Mouse (Mus musculus) hindbrain, postnatal 0 days (tissue): ENCODE data around the gene Ppp1r21. TPM values are rescaled to one million over a fixed set of nuclear protein-coding genes. Genes with fewer than 3 reads are reported as not detected.

Experiments used
- ATAC-seq: fragments of 200-750 bp; cut with Nextera tagmentation; 2 replicates; pipeline ENCODE4 v1.8.0; 2017; ENCODE audit warnings: mild to moderate bottlenecking, moderate TSS enrichment, moderate library complexity
- DNase-seq: peaks from one replicate; pipeline ENCODE4 v3.0.0-alpha.2; 2015; ENCODE audit warnings: low spot score
- H3K27ac ChIP-seq: fragments of 300-500 bp; sonication (generic); 2 replicates; pipeline ENCODE4 v1.5.1; 2014; ENCODE audit warnings: mild to moderate bottlenecking
- H3K27me3 ChIP-seq: fragments of 300-500 bp; sonication (generic); 2 replicates; pipeline ENCODE4 v1.6.1; 2014; ENCODE audit warnings: low read length, mixed read lengths; ENCODE audit not compliant: insufficient read depth
- H3K36me3 ChIP-seq: fragments of 300-500 bp; sonication (generic); 2 replicates; pipeline ENCODE4 v1.6.1; 2014; ENCODE audit warnings: low read length, mixed read lengths; ENCODE audit not compliant: insufficient read depth
- H3K4me1 ChIP-seq: fragments of 300-500 bp; sonication (generic); 2 replicates; pipeline ENCODE4 v1.6.1; 2014; ENCODE audit warnings: antibody characterized with exemption, low read length, mixed read lengths; ENCODE audit not compliant: insufficient read depth
- H3K4me2 ChIP-seq: fragments of 300-500 bp; sonication (generic); 2 replicates; pipeline ENCODE4 v1.6.1; 2014; ENCODE audit warnings: low read depth, mild to moderate bottlenecking, low read length, moderate library complexity, mixed read lengths
- H3K4me3 ChIP-seq: fragments of 300-500 bp; sonication (generic); 2 replicates; pipeline ENCODE4 v1.5.1; 2014; ENCODE audit warnings: low read length
- H3K9ac ChIP-seq: fragments of 300-500 bp; sonication (generic); replicated peaks from 2 replicates; pipeline ENCODE4 v1.6.1; 2014; ENCODE audit warnings: mild to moderate bottlenecking, low read length, moderate library complexity, mixed read lengths
- H3K9me3 ChIP-seq: fragments of 300-500 bp; sonication (generic); 2 replicates; pipeline ENCODE4 v1.6.1; 2016; ENCODE audit warnings: low read length, mixed read lengths
- CTCF ChIP-seq: IDR thresholded peaks from 2 replicates; pipeline ENCODE4 v1.5.1; 2016; ENCODE audit warnings: antibody characterized with exemption, control low read depth, low read depth
- WGBS: fragments of 180-500 bp; shearing (Covaris S2); extraction: QIAGEN DNeasy Blood & Tissue Kit; methylation state at CpG from one replicate; pipeline ENCODE4 v1.1.7; 2014; 5-methylcytosine and 5-hydroxymethylcytosine counted together
- polyA plus RNA-seq: library from polyadenylated mRNA; unstranded; fragments of >200 nt; fragmentation: Nextera tagmentation; extraction: Ambion mirVana; gene quantifications from 2 replicates; pipeline ENCODE4 v1.2.1, GENCODE M21; 2015
- total RNA-seq: library from RNA; depleted of rRNA; stranded (reverse); fragments of >200 nt; gene quantifications from 2 replicates; pipeline ENCODE4 v1.2.3, GENCODE M21; 2014

Ppp1r21 gene
- total and polyA plus RNA-seq, 2 experiments from 2014 or later = 32.2 to 43.7 TPM

DNA sequence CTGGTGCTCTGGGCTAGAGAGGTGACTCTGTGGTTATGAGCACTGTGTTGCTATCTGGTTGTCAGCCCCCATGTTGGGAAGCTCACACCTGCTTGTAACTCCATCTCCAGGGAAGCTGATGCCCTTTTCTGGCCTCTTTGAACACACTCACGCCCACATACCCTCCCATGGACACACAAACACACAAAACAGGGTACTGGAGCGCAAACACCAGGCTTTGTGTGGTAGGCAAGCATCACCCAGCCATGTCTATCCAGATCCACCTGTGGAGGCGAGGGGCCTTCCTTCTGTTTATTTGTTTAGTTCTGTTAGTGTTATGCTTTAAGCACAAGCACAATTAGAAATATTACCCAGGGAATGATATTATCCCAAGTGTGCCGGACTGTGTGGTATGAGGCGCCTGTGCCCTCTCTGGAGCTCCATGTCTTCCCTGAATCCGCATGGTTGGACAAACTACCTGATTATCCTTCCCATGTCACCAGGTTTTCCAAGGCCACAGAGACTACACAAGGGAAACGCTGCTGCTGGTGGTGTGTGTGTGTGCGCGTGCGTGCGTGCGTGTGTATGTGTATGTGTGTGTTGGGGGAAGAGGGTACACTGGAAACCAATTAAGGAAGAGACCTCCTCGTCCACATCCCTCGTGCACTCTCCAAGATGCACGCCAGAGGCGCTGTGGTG is 66.8 kb downstream of the Ppp1r21 start:
- H3K9me3 ChIP-seq = no peaks in the 10 kb centered on the region
- H3K4me1 ChIP-seq = no peaks in the 10 kb centered on the region; the same call in 1 of the 2 replicates
- ATAC-seq (peak; percentile 3; the same call in 1 of the 2 replicates), DNase-seq (peak; percentile 90)
- H3K9ac ChIP-seq = no peak overlapping the region; the same call in 1 of the 2 replicates
- WGBS = 33% methylated on average over 16 of the region's 16 CpGs
- peak overlapping the region; percentile 77 for H3K4me2 ChIP-seq
- peak; percentile 92 for TF ChIP-seq CTCF
- H3K4me3 ChIP-seq = peak overlapping the region; percentile 57
- H3K36me3 ChIP-seq = no peaks in the 10 kb centered on the region
- H3K27ac ChIP-seq = peak overlapping the region; percentile 67; the same call in 1 of the 2 replicates
- no peaks in the 10 kb centered on the region for H3K27me3 ChIP-seq

GRCm38 (mm10) chr17:88597222-88598055 is 67.5 kb downstream of the Ppp1r21 start, which contains the start of gene Ston1:
Gene Ston1, plus strand, starts transcription at chr17:88597684.
- WGBS = under 1% methylated on average over 38 of the region's 41 CpGs

DNA sequence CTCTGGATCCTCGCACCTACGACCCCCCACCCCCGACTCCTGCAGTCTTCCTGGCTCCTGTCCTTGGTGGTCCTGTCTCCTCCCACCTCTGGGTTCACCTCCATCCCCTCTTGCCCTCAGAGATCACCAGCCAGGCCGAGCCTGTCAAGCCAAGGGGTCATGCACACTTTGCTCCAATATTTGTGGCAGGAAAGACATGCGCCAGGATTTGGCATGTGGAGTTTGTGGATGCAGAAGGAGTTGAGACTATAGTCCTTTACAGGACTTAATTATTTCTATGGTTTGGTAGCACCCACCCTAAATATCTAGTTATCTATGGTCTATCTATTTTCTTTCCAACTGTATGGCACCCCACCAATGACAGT is 68.1 kb downstream of the Ppp1r21 start:
- H3K4me1 ChIP-seq = no peaks in the 10 kb centered on the region; the same call in 1 of the 2 replicates
- ATAC-seq = no peak
- WGBS = 5% methylated on average over 5 of the region's 5 CpGs
- H3K4me2 ChIP-seq = peak overlapping the region; percentile 77
- no peaks in the 10 kb centered on the region for H3K9me3 ChIP-seq
- DNase-seq = no peak
- peak overlapping the region; percentile 67; the same call in 1 of the 2 replicates for H3K27ac ChIP-seq
- H3K36me3 ChIP-seq = no peaks in the 10 kb centered on the region
- peak overlapping the region; percentile 57 for H3K4me3 ChIP-seq
- peak overlapping the region; percentile 63 for H3K9ac ChIP-seq
- no peak for TF ChIP-seq CTCF
- no peaks in the 10 kb centered on the region for H3K27me3 ChIP-seq

More at GRCm38 (mm10) chr17:88597222-88598055, 67.5 kb downstream of the Ppp1r21 start, which contains the start of gene Ston1:
- H3K4me3 ChIP-seq = peak within 1 kb of the TSS; percentile 57
- H3K4me2 ChIP-seq = peak within 1 kb of the TSS; percentile 77
- H3K4me1 ChIP-seq = no peaks in the 10 kb centered on the region; the same call in 1 of the 2 replicates
- H3K27me3 ChIP-seq = no peaks in the 10 kb centered on the region
- no peaks in the 10 kb centered on the region for H3K36me3 ChIP-seq
- H3K27ac ChIP-seq = peak within 1 kb of the TSS; percentile 67; the same call in 1 of the 2 replicates
- peak within 1 kb of the TSS; percentile 63 for H3K9ac ChIP-seq
- TF ChIP-seq CTCF = no peak
- ATAC-seq (peak; percentile 92), DNase-seq (peak; percentile 63)
- no peaks in the 10 kb centered on the region for H3K9me3 ChIP-seq

DNA sequence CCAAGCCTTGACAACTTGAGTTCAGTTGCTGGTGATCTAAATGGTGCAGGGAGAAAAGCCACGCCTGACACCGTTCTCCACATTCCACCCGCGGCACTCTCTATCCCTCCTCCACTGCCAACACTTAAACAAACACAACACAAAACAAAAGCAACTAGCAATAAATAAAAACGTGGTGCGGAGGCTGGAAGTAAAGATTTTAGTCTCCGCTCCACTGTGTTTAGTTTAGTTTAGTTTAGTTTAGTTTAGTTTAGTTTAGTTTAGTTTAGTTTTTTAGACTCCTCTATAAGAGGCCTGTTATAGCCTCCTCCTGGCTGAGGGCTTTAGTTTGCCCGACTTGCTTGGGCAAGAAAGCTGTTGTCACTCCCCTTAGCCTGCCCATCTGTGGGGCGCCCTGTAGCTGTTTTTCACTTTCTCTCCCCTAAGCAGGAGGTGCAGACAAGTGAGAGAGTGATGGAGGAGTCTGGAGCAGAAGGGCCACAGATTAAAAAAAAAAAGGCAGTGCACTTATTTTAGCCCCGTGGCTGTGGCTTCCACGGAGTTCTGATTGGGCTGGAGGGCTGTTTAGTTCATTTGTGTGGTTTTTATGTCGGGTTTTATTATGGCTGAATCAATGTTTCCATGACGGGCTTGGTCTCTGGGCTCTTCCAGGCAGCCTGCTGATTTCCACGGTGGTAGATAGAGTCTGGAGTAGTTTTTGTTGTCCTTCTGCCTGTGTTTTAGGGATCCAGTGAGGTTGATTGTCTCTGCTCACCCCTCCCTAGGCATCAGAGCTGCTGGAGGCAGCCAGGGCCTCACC is 68.9 kb downstream of the Ppp1r21 start:
- no peaks in the 10 kb centered on the region for H3K27me3 ChIP-seq
- H3K36me3 ChIP-seq = no peaks in the 10 kb centered on the region
- H3K4me1 ChIP-seq = no peaks in the 10 kb centered on the region; the same call in 1 of the 2 replicates
- H3K9me3 ChIP-seq = no peaks in the 10 kb centered on the region
- H3K9ac ChIP-seq = peak overlapping the region; percentile 13; the same call in 1 of the 2 replicates
- peak; percentile 14 for DNase-seq
- WGBS = 22% methylated on average over 14 of the region's 14 CpGs
- H3K27ac ChIP-seq = peak overlapping the region; percentile 20; the same call in 1 of the 2 replicates
- H3K4me3 ChIP-seq = no peak overlapping the region
- H3K4me2 ChIP-seq = peak overlapping the region; percentile 77
- TF ChIP-seq CTCF = 0 out of 2 replicates have a peak, but pooled peaks have one; percentile 28
- ATAC-seq = no peak

DNA sequence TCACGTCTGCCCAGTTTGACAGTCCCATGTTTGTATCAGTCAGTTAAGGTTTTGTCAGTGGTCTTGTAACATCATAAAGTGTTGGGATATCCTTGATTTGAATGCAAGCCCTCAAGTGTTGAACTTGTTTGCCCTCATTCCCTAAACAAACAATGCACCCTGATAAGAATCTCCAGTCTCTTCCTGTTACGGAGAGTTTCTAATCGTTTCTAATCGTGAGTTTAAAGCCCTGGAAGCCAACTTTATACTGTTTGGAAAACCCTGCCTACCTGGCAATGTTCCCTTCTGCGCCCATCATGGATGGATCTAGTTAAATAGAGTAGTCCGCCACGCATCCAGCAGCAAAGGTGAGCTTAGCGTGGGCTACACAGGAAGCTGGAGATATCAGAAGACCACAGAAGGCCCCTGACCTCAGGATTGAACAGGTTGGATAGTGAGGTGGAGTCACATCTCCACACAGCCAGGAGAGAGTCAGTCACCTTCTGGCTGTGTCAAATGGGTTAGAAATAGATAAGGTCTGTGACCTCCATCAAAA is 70.6 kb downstream of the Ppp1r21 start:
- Histone ChIP-seq H3K9ac (no peak overlapping the region), H3K4me2 (no peak overlapping the region), H3K4me3 (no peak overlapping the region), H3K27ac (no peak overlapping the region), H3K4me1 (no peaks in the 10 kb centered on the region; the same call in 1 of the 2 replicates), H3K9me3 (no peaks in the 10 kb centered on the region), H3K36me3 (no peaks in the 10 kb centered on the region), H3K27me3 (no peaks in the 10 kb centered on the region)
- ATAC-seq (no peak), DNase-seq (no peak)
- TF ChIP-seq CTCF = no peak
- WGBS = 83% methylated on average over 8 of the region's 8 CpGs

- no peak for TF ChIP-seq CTCF
- Histone ChIP-seq H3K9ac (no peak overlapping the region), H3K4me3 (no peak overlapping the region), H3K9me3 (no peaks in the 10 kb centered on the region), H3K27ac (no peak overlapping the region), H3K27me3 (no peaks in the 10 kb centered on the region), H3K36me3 (no peaks in the 10 kb centered on the region), H3K4me1 (no peaks in the 10 kb centered on the region), H3K4me2 (no peak overlapping the region)
- ATAC-seq = no peak
- no peak for DNase-seq
- 91% methylated on average over 11 of the region's 11 CpGs for WGBS
Observed at GRCm38 (mm10) chr17:88603943-88604342, 74.0 kb downstream of the Ppp1r21 start.
